Mouse (Mus musculus): ENCODE measurements at regions not wholly inside any gene's neighbourhood (a gene's known extent, or its start where the extent isn't known, plus 50 kb on each side); places are given as distances from the start of the nearest gene placed in this dataset.

GRCm38 (mm10) chr10:70739348-70739966 is 83.7 kb upstream of the Phyhipl start:
- no peak for DNase-seq (ENCODE audit: low read depth, low spot score)

GRCm38 (mm10) chr10:70738686-70739085 is 82.9 kb upstream of the Phyhipl start:
- no peak for DNase-seq (ENCODE audit: low read depth, low spot score)

- no peak for DNase-seq (ENCODE audit: low read depth, low spot score)
Observed at GRCm38 (mm10) chr10:70733956-70734355, 78.2 kb upstream of the Phyhipl start.

- DNase-seq (ENCODE audit: low read depth, low spot score): no peak
Observed at GRCm38 (mm10) chr10:70733478-70733877, 77.7 kb upstream of the Phyhipl start.

- DNase-seq (ENCODE audit: low read depth, low spot score): no peak
Observed at GRCm38 (mm10) chr10:70725091-70725490, 69.3 kb upstream of the Phyhipl start.

- DNase-seq (ENCODE audit: low read depth, low spot score): no peak
Observed at GRCm38 (mm10) chr10:70722783-70723182, 67.0 kb upstream of the Phyhipl start.

- DNase-seq (ENCODE audit: low read depth, low spot score): no peak
Observed at GRCm38 (mm10) chr10:70722381-70722780, 66.6 kb upstream of the Phyhipl start.

- DNase-seq (ENCODE audit: low read depth, low spot score): no peak
Observed at GRCm38 (mm10) chr10:70717464-70717863, 61.7 kb upstream of the Phyhipl start.

- DNase-seq (ENCODE audit: low read depth, low spot score): no peak
Observed at GRCm38 (mm10) chr10:70717025-70717424, 61.3 kb upstream of the Phyhipl start.

- DNase-seq (ENCODE audit: low read depth, low spot score): no peak
Observed at GRCm38 (mm10) chr10:70713306-70713705, 57.5 kb upstream of the Phyhipl start.

- DNase-seq (ENCODE audit: low read depth, low spot score): no peak
Observed at GRCm38 (mm10) chr10:70708806-70709205, 53.0 kb upstream of the Phyhipl start.

Data from embryo, embryonic 11.5 days (tissue).